Mouse (Mus musculus): ENCODE measurements around the gene Rgs7bp. TPM values are rescaled to one million over a fixed set of nuclear protein-coding genes. Genes with fewer than 3 reads are reported as not detected.
"Not testable (repeated sequence)": the region's sequence is repeated elsewhere in the genome, so short reads cannot be mapped to it uniquely, and the experiment has no call there.

The Rgs7bp gene
- total and polyA plus RNA-seq, 3 experiments: 0.15 to 0.16 TPM; not detected in 1

DNA sequence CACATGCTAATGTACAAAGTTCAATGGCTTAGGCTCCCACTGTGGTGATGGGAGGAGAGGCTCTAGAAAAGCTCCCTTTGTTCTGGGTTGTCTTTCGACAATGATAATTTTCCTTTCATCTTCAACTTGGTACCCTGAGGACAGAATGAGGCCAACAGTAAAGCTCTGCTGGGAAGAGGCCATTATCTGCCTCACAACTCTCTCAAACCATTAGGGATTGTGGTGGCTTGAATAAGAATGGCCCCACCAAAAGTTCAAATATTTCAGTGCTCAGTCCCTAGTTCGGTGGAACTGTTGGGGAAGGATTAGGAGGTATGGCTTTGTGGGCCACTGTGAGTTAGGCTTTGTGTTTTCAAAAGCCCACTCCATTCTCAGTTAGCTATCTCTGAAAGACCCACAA lies 138.6 kb downstream of the Rgs7bp start:
- ATAC-seq (ENCODE audit: extremely low read depth, insufficient number of reproducible peaks, low FRiP score, poor library complexity, severe bottlenecking): no peak
- peaks cover 2% of the 10 kb centered on the region; the same call in 1 of the 2 replicates for H3K27me3 ChIP-seq (ENCODE audit: insufficient read depth, low read length)
- H3K4me1 ChIP-seq (ENCODE audit: insufficient read depth, low read depth, low read length): no peaks in the 10 kb centered on the region
- DNase-seq (ENCODE audit: low spot score): no peak
- TF ChIP-seq TAL1 (conservative IDR thresholded peaks at IDR 0.05; ENCODE audit: low read depth, low read length): no peak
- no peak for TF ChIP-seq GATA2 (IDR thresholded peaks at IDR 0.05; ENCODE audit: borderline replicate concordance, low read depth, low read length)
- no peak for TF ChIP-seq CTCF (IDR thresholded peaks at IDR 0.05; ENCODE audit: low read depth, low read length)
- TF ChIP-seq POLR2AphosphoS5 (IDR thresholded peaks at IDR 0.05; ENCODE audit: insufficient replicate concordance, low read depth, low read length): no peak
- TF ChIP-seq GATA1 (IDR thresholded peaks at IDR 0.05; ENCODE audit: borderline replicate concordance, low read length): no peak
- no peaks in the 10 kb centered on the region for H3K36me3 ChIP-seq (replicated peaks)
- H3K4me3 ChIP-seq (ENCODE audit: low read depth, low read length): no peak overlapping the region
- no peaks in the 10 kb centered on the region for H3K9me3 ChIP-seq (replicated peaks)

DNA sequence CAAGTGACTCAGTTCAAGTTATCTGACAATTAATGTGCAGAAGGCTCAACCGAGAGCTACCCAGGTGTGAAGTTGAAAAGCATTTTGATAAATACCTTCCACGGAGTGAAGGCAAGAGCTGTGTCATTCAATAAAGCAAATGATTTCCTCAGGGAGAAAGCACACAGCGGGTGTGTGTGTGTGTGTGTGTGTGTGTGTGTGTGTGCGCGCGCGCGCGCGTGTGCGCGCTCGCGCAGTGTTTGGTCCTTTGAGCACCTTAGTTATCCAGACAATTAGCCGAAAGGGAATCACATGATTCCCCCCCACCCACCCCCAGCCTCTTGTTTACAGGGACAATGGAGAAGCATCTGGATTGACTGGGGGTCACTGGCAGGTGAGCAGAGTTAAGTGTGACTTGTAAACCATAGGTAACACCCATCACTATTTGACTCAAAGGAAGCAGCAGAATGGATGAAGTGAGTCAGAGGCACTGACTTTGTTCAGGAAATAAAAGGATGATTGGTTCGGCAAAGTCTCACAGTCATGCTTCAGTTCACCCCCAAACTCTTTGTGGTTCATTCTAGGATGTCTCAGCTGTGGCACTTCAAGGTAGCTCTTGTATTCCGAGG lies 140.3 kb downstream of the Rgs7bp start:
- TF ChIP-seq POLR2AphosphoS5 (IDR thresholded peaks at IDR 0.05; ENCODE audit: insufficient replicate concordance, low read depth, low read length) (no peak), GATA2 (IDR thresholded peaks at IDR 0.05; ENCODE audit: borderline replicate concordance, low read depth, low read length) (no peak)
- DNase-seq (ENCODE audit: low spot score) (no peak), ATAC-seq (ENCODE audit: extremely low read depth, insufficient number of reproducible peaks, low FRiP score, poor library complexity, severe bottlenecking) (no peak)
- Histone ChIP-seq H3K27me3 (ENCODE audit: insufficient read depth, low read length) (peaks cover 2% of the 10 kb centered on the region; the same call in 1 of the 2 replicates), H3K4me3 (ENCODE audit: low read depth, low read length) (no peak overlapping the region), H3K4me1 (ENCODE audit: insufficient read depth, low read depth, low read length) (no peaks in the 10 kb centered on the region), H3K36me3 (replicated peaks) (no peaks in the 10 kb centered on the region), H3K9me3 (replicated peaks) (no peaks in the 10 kb centered on the region)

DNA sequence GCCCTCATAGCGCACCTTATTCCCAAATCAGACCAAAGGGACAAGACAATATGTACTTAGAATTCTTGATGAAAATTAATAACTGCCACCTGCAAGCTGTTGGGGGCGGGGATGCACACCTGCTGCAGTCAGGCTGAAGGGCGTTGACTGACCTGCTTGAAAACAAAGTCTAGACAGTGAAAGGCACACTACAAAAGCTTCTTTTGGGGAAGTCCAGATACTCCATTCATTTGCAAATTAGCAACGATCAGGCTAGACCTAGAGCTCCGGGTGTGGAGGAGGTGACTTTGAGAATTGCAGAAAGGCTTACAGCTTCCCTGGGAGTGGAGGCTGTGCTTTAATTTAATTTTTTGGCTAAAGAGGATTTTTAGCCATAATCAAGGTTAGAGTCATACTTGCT lies 143.1 kb downstream of the Rgs7bp start:
- not testable (repeated sequence) for H3K36me3 ChIP-seq (replicated peaks); H3K4me1 ChIP-seq (ENCODE audit: insufficient read depth, low read depth, low read length); ATAC-seq (ENCODE audit: extremely low read depth, insufficient number of reproducible peaks, low FRiP score, poor library complexity, severe bottlenecking); H3K9me3 ChIP-seq (replicated peaks); H3K27me3 ChIP-seq (ENCODE audit: insufficient read depth, low read length); DNase-seq (ENCODE audit: low spot score); H3K4me3 ChIP-seq (ENCODE audit: low read depth, low read length)

DNA sequence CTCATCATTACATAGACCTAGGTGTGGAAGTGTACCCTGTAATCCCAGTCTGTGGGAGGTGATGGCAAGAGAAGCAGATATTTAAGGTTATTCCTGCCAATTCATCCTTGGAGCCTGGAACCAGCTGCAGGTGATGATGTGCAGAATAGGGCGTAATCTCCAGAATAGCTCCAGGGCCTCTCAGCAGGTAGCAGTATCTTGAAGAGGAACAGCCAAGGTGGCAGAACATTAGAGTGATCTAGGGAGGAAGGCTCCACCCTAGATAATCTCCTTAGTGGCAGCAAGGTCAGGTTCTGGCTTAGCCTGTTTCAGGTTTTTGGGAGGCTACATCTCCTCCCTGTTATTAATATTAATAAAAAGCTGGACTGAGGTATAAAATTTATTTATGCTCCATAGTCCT lies 143.7 kb downstream of the Rgs7bp start:
- not testable (repeated sequence) for DNase-seq (ENCODE audit: low spot score); H3K36me3 ChIP-seq (replicated peaks); H3K4me1 ChIP-seq (ENCODE audit: insufficient read depth, low read depth, low read length); H3K9me3 ChIP-seq (replicated peaks); H3K4me3 ChIP-seq (ENCODE audit: low read depth, low read length); H3K27me3 ChIP-seq (ENCODE audit: insufficient read depth, low read length); ATAC-seq (ENCODE audit: extremely low read depth, insufficient number of reproducible peaks, low FRiP score, poor library complexity, severe bottlenecking)

DNA sequence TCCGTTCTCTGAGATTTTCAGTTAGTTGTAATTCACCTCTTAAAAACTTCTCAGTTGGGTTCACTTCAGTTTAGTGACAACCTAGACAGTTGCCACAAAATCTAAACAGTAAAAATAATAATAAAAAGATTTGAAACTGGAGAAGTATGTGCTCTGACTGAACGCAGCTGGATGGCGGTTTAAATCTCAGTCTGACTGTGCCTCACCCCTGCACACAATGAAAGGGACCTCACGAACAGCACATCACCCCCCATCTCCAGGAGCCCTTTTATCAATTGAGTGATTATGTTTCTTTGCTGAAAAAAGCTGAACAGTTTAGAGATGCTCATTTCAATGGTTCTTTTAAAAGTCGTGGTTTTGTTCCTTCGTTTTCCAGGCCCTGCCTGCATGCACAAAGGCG lies 146.0 kb downstream of the Rgs7bp start:
- Histone ChIP-seq H3K9me3 (replicated peaks) (no peaks in the 10 kb centered on the region), H3K4me3 (ENCODE audit: low read depth, low read length) (no peak overlapping the region), H3K4me1 (ENCODE audit: insufficient read depth, low read depth, low read length) (no peaks in the 10 kb centered on the region), H3K36me3 (replicated peaks) (no peaks in the 10 kb centered on the region), H3K27me3 (ENCODE audit: insufficient read depth, low read length) (no peaks in the 10 kb centered on the region)
- DNase-seq (ENCODE audit: low spot score) (no peak), ATAC-seq (ENCODE audit: extremely low read depth, insufficient number of reproducible peaks, low FRiP score, poor library complexity, severe bottlenecking) (no peak)
- TF ChIP-seq TAL1 (conservative IDR thresholded peaks at IDR 0.05; ENCODE audit: low read depth, low read length): no peak
- no peak for TF ChIP-seq POLR2AphosphoS5 (IDR thresholded peaks at IDR 0.05; ENCODE audit: insufficient replicate concordance, low read depth, low read length)
- TF ChIP-seq CTCF (IDR thresholded peaks at IDR 0.05; ENCODE audit: low read depth, low read length): no peak
- no peak for TF ChIP-seq GATA1 (IDR thresholded peaks at IDR 0.05; ENCODE audit: borderline replicate concordance, low read length)
- TF ChIP-seq GATA2 (IDR thresholded peaks at IDR 0.05; ENCODE audit: borderline replicate concordance, low read depth, low read length): no peak

Other genes starting within 250 kb of the Rgs7bp start
- gene Cwc27, start 237.8 kb downstream of the Rgs7bp start, total RNA-seq (2014; fragmentation: Nextera tagmentation): 73.0 and 90.0 TPM in 2 replicates
- gene Cwc27, start 237.8 kb downstream of the Rgs7bp start, total RNA-seq (2017): 31.4 and 36.3 TPM in 2 replicates
- gene Cwc27, start 237.8 kb downstream of the Rgs7bp start, polyA plus RNA-seq (2012): 3.4 and 5.1 TPM in 2 replicates
- not detected in 2 replicates for gene Shisal2b, start 191.0 kb downstream of the Rgs7bp start, total RNA-seq (2014; fragmentation: Nextera tagmentation)
- not detected in 2 replicates for gene Shisal2b, start 191.0 kb downstream of the Rgs7bp start, total RNA-seq (2017)
- gene Shisal2b, start 191.0 kb downstream of the Rgs7bp start, polyA plus RNA-seq (2012): not detected in 2 replicates
- 0.78 TPM in 1 of 2 replicates, not detected in the other for gene 4933425L06Rik, start 27.2 kb upstream of the Rgs7bp start, total RNA-seq (2014; fragmentation: Nextera tagmentation)
- 0.22 and 0.23 TPM in 2 replicates for gene 4933425L06Rik, start 27.2 kb upstream of the Rgs7bp start, total RNA-seq (2017)
- gene 4933425L06Rik, start 27.2 kb upstream of the Rgs7bp start, polyA plus RNA-seq (2012): not detected in 2 replicates
- not detected in 2 replicates for gene Rnf180, start 239.9 kb upstream of the Rgs7bp start, total RNA-seq (2014; fragmentation: Nextera tagmentation)
- 0.11 and 0.17 TPM in 2 replicates for gene Rnf180, start 239.9 kb upstream of the Rgs7bp start, total RNA-seq (2017)
- 0.03 TPM in 1 of 2 replicates, not detected in the other for gene Rnf180, start 239.9 kb upstream of the Rgs7bp start, polyA plus RNA-seq (2012)

All from G1E (cell line).